Mouse (Mus musculus) embryonic facial prominence, embryonic 15.5 days (tissue): ENCODE data around the gene Smurf1. TPM values are rescaled to one million over a fixed set of nuclear protein-coding genes. Genes with fewer than 3 reads are reported as not detected.
A peak's percentile ranks its signal among the peaks of the same experiment; 100 is the strongest.

Experiments used
- ATAC-seq: fragments of 200-750 bp; cut with Nextera tagmentation; 2 replicates; pipeline ENCODE4 v1.8.0; 2017; ENCODE audit warnings: low read depth, moderate TSS enrichment; ENCODE audit not compliant: insufficient number of reproducible peaks, low FRiP score, low TSS enrichment
- H3K27ac ChIP-seq: fragments of 300-500 bp; sonication (generic); replicated peaks from 2 replicates; pipeline ENCODE4 v1.5.1; 2015; ENCODE audit warnings: mild to moderate bottlenecking, inconsistent platforms
- H3K27me3 ChIP-seq: fragments of 300-500 bp; sonication (generic); 2 replicates; pipeline ENCODE4 v1.6.1; 2015; ENCODE audit warnings: inconsistent platforms
- H3K36me3 ChIP-seq: fragments of 300-500 bp; sonication (generic); 2 replicates; pipeline ENCODE4 v1.6.1; 2015; ENCODE audit warnings: mild to moderate bottlenecking, inconsistent platforms
- H3K4me1 ChIP-seq: fragments of 300-500 bp; sonication (generic); 2 replicates; pipeline ENCODE4 v1.6.1; 2015; ENCODE audit warnings: inconsistent platforms
- H3K4me2 ChIP-seq: fragments of 300-500 bp; sonication (generic); replicated peaks from 2 replicates; pipeline ENCODE4 v1.6.1; 2015; ENCODE audit warnings: mild to moderate bottlenecking, inconsistent platforms
- H3K4me3 ChIP-seq: fragments of 300-500 bp; sonication (generic); replicated peaks from 2 replicates; pipeline ENCODE4 v1.5.1; 2015; ENCODE audit warnings: mild to moderate bottlenecking, inconsistent platforms
- H3K9ac ChIP-seq: fragments of 300-500 bp; sonication (generic); 2 replicates; pipeline ENCODE4 v1.6.1; 2015; ENCODE audit warnings: inconsistent platforms
- H3K9me3 ChIP-seq: fragments of 300-500 bp; sonication (generic); replicated peaks from 2 replicates; pipeline ENCODE4 v1.6.1; 2016; ENCODE audit warnings: inconsistent platforms
- WGBS: fragments of 180-500 bp; shearing (Covaris S2); methylation state at CpG from one replicate; pipeline ENCODE4 v1.1.7; 2015; 5-methylcytosine and 5-hydroxymethylcytosine counted together
- polyA plus RNA-seq: library from polyadenylated mRNA; unstranded; fragments of >200 nt; fragmentation: Nextera tagmentation; extraction: Ambion mirVana; gene quantifications from 2 replicates; pipeline ENCODE4 v1.2.1, GENCODE M21; 2015

Gene Smurf1
- polyA plus RNA-seq, 1 experiment from 2014 or later = 18.5 TPM

DNA sequence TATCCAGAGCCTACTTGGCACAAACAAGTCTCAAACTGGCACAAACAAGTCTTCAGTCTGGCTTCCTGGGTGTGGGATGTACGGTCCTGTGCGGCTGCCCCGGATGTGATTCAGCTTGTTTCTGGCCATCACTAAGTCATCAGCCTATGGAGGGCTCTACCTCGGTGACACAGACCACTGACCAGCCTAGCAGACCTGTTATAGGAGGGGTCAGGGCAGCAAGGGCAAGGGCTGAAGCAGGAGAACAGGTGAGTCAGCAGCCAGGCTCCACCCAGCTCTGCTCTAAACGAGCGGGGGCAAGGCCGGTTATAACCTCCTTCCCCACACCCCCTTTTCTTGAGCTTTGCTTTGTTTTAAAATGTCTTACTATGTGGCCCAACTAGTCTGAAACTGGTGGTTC is 11.2 kb downstream of the Smurf1 start:
- H3K4me2 ChIP-seq = no peak overlapping the region

DNA sequence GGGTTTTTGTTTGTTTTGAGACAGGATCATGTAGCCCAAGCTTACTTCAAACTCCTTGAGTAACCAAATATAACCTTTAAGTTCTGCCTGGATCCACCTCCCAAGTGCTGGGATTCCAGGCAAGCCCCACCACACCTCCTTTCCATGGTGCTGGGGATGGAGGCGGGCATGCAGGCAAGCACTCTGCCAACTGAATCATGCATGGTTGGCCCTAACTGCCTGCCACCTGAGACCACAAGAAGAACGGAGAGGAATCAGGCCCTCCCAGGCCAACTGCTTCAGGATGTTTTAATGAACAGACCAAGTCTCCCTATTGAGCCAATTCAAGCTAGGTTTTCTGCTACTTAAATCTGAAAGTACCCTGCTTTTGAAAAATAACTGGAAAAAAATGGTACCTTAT is 13.1 kb downstream of the Smurf1 start:
- Histone ChIP-seq H3K27ac (no peak overlapping the region), H3K9me3 (no peaks in the 10 kb centered on the region), H3K9ac (no peak overlapping the region), H3K4me1 (peaks cover 46% of the 10 kb centered on the region), H3K27me3 (no peaks in the 10 kb centered on the region), H3K4me3 (no peak overlapping the region), H3K4me2 (no peak overlapping the region), H3K36me3 (no peaks in the 10 kb centered on the region)
- WGBS = 65% methylated on average over 2 of the region's 2 CpGs
- ATAC-seq = no peak

More for the DNA sequence above, 11.2 kb downstream of the Smurf1 start:
- Histone ChIP-seq H3K27ac (0 out of 2 replicates have a peak overlapping the region, but pooled peaks have one; percentile 48), H3K36me3 (no peaks in the 10 kb centered on the region), H3K27me3 (no peaks in the 10 kb centered on the region), H3K9ac (no peak overlapping the region), H3K9me3 (no peaks in the 10 kb centered on the region), H3K4me1 (peaks cover 46% of the 10 kb centered on the region), H3K4me3 (no peak overlapping the region)
- ATAC-seq = no peak
- 65% methylated on average over 7 of the region's 7 CpGs for WGBS

DNA sequence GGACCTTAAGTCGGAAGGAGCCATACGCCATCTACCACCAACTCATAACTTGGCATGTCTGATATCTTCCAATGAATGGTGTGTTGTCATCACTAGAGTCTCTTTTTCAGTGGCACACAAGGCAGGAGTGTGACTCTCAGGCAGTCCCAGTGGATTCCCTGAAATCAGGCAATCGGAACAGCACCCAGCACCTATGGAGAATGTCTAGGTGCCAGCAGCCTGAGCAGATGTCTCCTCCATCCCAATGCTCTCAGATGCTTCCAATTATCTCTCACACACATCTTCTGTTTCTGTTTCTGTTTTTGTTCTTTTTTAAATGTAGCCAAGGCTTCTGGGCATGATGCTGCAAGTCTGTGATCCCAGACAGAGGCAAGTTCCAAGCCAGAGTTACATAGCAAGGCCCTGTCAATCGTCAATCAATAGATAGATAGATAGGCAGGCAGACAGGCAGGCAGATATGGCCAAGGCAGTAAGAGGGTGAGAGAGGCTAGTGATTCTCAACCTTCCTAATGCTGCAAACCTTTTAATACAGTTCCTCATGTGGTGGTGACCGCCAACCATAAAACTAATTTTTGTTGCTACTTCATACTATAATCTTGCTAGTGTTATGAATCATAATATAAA is 15.1 kb downstream of the Smurf1 start:
- Histone ChIP-seq H3K9me3 (no peaks in the 10 kb centered on the region), H3K4me3 (no peak overlapping the region), H3K27ac (no peak overlapping the region), H3K4me1 (peaks cover 55% of the 10 kb centered on the region), H3K4me2 (no peak overlapping the region), H3K27me3 (no peaks in the 10 kb centered on the region), H3K9ac (no peak overlapping the region), H3K36me3 (no peaks in the 10 kb centered on the region)
- 81% methylated on average over 5 of the region's 5 CpGs for WGBS
- ATAC-seq = no peak

DNA sequence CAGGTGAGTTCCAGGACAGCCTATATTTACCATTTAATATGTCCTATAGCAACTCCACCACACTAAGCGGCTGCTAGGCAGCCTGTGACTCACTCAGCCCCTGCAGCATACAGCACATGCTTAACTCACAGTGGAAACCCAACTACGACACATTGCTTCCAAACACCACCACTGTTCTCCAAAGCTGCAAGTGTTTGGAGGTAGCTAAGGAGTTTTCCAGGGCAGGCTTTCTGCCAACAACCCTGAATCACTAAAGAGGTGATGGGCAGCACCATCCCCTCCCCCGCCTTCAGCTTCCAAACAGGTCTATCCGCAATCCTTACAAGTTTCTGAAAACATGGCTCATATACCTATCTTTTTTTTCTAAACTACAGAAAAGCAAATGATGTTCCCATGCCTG is 15.8 kb downstream of the Smurf1 start:
- Histone ChIP-seq H3K9me3 (no peaks in the 10 kb centered on the region), H3K27ac (peak overlapping the region; percentile 45; the same call in 1 of the 2 replicates), H3K27me3 (no peaks in the 10 kb centered on the region), H3K4me1 (peaks cover 59% of the 10 kb centered on the region), H3K36me3 (no peaks in the 10 kb centered on the region), H3K4me2 (no peak overlapping the region), H3K4me3 (no peak overlapping the region), H3K9ac (no peak overlapping the region)
- 68% methylated on average over 4 of the region's 4 CpGs for WGBS
- no peak for ATAC-seq

DNA sequence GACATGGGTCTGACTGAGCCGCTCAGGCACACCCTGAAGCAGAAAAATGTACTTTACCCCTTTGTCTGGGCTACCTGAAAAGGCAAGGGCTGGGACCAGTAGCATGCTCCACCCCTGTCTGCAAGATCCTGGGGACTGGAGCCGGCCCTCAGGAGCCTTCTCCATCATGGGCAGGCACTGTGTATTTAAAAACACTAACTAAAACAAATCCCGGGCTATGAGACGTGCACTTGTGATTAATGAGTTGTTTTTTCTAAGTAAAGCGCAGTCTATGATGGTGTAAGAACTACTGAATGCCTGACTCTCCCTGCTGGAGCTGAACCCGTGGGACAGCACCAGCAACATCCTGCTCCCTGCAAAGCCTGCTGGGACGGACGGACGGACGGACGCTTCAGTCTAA is 17.2 kb downstream of the Smurf1 start:
- ATAC-seq = no peak
- Histone ChIP-seq H3K4me3 (no peak overlapping the region), H3K27ac (no peak overlapping the region; the same call in 1 of the 2 replicates), H3K27me3 (no peaks in the 10 kb centered on the region), H3K4me2 (no peak overlapping the region), H3K36me3 (no peaks in the 10 kb centered on the region), H3K4me1 (peaks cover 55% of the 10 kb centered on the region), H3K9me3 (no peaks in the 10 kb centered on the region), H3K9ac (no peak overlapping the region)
- 61% methylated on average over 11 of the region's 11 CpGs for WGBS

DNA sequence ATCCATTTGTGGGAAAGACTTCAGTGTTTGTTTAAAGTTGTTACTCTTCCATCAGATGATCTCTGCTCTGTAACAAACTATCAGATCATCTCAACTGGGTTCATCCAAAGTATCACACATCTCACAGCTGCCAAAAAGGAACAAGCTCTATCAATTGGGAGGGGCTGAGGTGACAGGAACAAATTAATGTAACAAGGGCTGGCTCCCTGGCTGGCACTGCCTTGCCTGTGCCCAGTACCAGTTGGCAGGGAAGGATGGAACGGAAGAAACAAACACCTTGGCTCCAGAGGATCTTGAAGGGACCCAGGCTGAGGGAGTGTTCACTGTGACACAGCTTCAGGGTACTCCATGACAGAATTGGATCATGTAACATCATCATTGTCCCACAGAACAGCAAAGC is 17.6 kb downstream of the Smurf1 start:
- Histone ChIP-seq H3K4me1 (peaks cover 56% of the 10 kb centered on the region), H3K9me3 (no peaks in the 10 kb centered on the region), H3K27me3 (no peaks in the 10 kb centered on the region), H3K4me2 (no peak overlapping the region), H3K4me3 (no peak overlapping the region), H3K36me3 (no peaks in the 10 kb centered on the region), H3K27ac (no peak overlapping the region; the same call in 1 of the 2 replicates), H3K9ac (no peak overlapping the region)
- no peak for ATAC-seq
- WGBS = 70% methylated on average over 1 of the region's 1 CpGs

DNA sequence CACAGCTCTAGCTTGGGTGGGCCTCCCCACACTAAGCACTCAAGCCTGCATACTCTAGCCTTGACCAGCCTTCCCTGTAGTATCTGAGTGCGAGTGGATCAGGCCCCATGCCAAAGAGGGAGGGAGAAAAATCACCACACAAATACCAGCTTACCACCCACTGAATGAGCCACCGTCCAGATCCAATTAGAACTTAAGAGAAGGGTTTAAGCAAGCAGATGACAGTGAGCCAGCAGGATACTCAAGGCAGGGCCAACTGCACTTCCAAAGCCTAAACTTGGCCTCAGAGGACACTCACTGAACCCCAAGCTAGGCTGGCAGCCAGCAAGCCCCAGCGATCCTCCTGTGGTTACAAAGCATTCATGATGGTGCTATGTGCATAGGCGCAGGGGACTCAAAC is 19.6 kb downstream of the Smurf1 start:
- no peaks in the 10 kb centered on the region for H3K9me3 ChIP-seq
- H3K27ac ChIP-seq = no peak overlapping the region
- H3K9ac ChIP-seq = no peak overlapping the region
- 49% methylated on average over 4 of the region's 4 CpGs for WGBS
- peak; percentile 58; the same call in 1 of the 2 replicates for ATAC-seq
- no peaks in the 10 kb centered on the region for H3K27me3 ChIP-seq
- H3K4me1 ChIP-seq = peaks cover 57% of the 10 kb centered on the region
- H3K36me3 ChIP-seq = no peaks in the 10 kb centered on the region
- H3K4me2 ChIP-seq = no peak overlapping the region
- no peak overlapping the region for H3K4me3 ChIP-seq

DNA sequence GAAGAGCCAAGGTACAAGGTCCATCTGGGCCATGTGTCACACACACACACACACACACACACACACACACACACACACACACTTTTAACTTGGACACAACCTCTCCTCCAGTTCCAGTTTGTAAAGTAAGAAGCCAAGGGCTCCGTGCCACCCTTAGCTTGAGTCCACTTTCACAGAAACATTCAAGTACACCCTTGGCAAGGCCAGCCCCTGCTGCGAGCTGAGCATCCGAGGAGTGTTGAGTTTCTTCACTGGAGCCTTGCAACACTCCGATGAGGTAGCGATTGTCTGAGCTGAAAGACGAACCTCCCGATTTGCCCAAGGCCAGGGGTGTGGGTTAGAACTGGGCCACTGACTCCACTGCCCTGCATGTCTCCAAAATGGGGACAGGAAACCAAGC is 20.7 kb downstream of the Smurf1 start:
- no peak overlapping the region for H3K4me3 ChIP-seq
- H3K27ac ChIP-seq = no peak overlapping the region
- H3K4me2 ChIP-seq = no peak overlapping the region
- H3K9ac ChIP-seq = no peak overlapping the region
- ATAC-seq = no peak
- no peaks in the 10 kb centered on the region for H3K9me3 ChIP-seq
- no peaks in the 10 kb centered on the region for H3K27me3 ChIP-seq
- H3K4me1 ChIP-seq = peaks cover 51% of the 10 kb centered on the region
- WGBS = 51% methylated on average over 7 of the region's 7 CpGs
- H3K36me3 ChIP-seq = no peaks in the 10 kb centered on the region

DNA sequence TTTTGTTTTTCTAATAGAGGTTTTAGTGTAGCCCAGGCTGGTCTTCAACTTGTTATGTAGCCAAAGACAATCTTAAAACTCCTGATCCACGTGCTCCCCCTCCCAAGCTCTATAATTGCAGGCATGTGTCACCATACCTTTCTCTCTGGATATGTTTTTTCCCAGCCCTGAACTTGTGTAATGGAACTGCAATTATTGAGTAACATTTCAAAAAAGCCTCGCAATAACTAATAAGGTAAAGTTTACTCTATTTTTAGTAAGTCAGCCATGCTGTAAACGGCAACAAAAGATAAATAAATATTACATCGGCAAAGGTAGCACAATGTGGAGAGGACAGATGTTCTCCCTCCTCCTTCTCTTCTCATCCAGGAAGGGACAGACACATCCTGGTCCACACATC is 21.3 kb downstream of the Smurf1 start:
- no peak overlapping the region for H3K9ac ChIP-seq
- H3K4me1 ChIP-seq = peaks cover 45% of the 10 kb centered on the region
- no peaks in the 10 kb centered on the region for H3K9me3 ChIP-seq
- ATAC-seq = no peak
- no peaks in the 10 kb centered on the region for H3K27me3 ChIP-seq
- no peak overlapping the region for H3K4me2 ChIP-seq
- no peak overlapping the region for H3K27ac ChIP-seq
- H3K36me3 ChIP-seq = no peaks in the 10 kb centered on the region
- H3K4me3 ChIP-seq = no peak overlapping the region
- 64% methylated on average over 4 of the region's 4 CpGs for whole genome bisulfite sequencing

DNA sequence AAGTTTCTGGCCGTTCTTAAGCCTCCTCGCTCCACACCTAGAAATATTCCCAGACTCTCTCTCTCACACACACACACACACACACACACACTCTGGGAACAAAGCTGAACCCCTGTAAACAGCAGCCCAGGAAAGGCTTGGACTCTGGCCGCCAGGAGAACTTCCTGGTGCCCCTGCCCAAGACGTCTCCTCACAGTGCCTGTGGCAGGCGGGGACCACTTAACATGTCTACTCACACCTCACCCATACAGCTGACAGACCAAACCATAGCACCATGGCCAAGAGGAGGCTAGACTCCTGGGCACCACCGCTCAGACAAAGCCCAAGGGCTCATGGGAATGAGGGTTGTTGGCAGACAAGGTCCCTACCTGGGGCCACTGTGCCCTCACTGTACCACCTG is 22.3 kb downstream of the Smurf1 start:
- no peaks in the 10 kb centered on the region for H3K9me3 ChIP-seq
- H3K4me3 ChIP-seq = no peak overlapping the region
- no peak overlapping the region for H3K27ac ChIP-seq
- H3K4me1 ChIP-seq = peaks cover 40% of the 10 kb centered on the region
- no peak for ATAC-seq
- H3K4me2 ChIP-seq = no peak overlapping the region
- no peak overlapping the region for H3K9ac ChIP-seq
- no peaks in the 10 kb centered on the region for H3K27me3 ChIP-seq
- 87% methylated on average over 6 of the region's 6 CpGs for WGBS
- no peaks in the 10 kb centered on the region for H3K36me3 ChIP-seq

- H3K27me3 ChIP-seq = no peaks in the 10 kb centered on the region
- ATAC-seq = no peak
- H3K4me3 ChIP-seq = no peak overlapping the region
- no peak overlapping the region for H3K9ac ChIP-seq
- H3K4me1 ChIP-seq = peaks cover 37% of the 10 kb centered on the region
- no peaks in the 10 kb centered on the region for H3K9me3 ChIP-seq
- no peak overlapping the region for H3K4me2 ChIP-seq
- H3K36me3 ChIP-seq = no peaks in the 10 kb centered on the region
- H3K27ac ChIP-seq = no peak overlapping the region
- 55% methylated on average over 9 of the region's 9 CpGs for WGBS
These were observed 23.2 kb downstream of the Smurf1 start for GRCm38 (mm10) chr5:144942431-144942830.

GRCm38 (mm10) chr5:144940904-144941303 is 24.7 kb downstream of the Smurf1 start:
- WGBS = 63% methylated on average over 3 of the region's 3 CpGs
- Histone ChIP-seq H3K4me3 (no peak overlapping the region), H3K9ac (no peak overlapping the region), H3K4me2 (no peak overlapping the region), H3K27me3 (no peaks in the 10 kb centered on the region), H3K9me3 (no peaks in the 10 kb centered on the region), H3K36me3 (no peaks in the 10 kb centered on the region), H3K4me1 (peaks cover 43% of the 10 kb centered on the region), H3K27ac (no peak overlapping the region)
- no peak for ATAC-seq
